26 mouse cellular contexts compared by ENCODE assay signal in the genomic region with DNA sequence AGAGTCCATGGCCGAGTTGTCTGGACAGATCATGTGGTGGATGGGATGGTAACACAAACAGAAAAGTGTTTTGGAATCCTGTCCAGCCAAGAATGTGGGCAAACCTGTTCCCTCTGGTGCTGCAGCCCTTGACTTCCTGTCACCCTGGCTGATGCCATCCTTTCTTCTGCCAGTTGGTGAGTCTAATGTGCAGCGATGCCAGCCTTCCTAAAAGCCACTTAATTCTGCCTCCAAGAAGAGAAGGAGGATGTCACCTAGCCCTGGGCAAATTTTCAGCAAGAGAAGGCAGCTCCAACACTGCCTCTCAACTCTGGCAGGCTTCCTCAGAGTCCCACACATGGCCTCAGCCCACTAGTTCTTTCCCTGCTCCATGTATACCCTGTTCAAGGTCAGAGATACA. TPM values are rescaled to one million over a fixed set of nuclear protein-coding genes. Genes with fewer than 3 reads are reported as not detected.
DNase-seq lines count a peak whose midpoint lies in the region; ATAC-seq and TF ChIP-seq lines count a peak whose summit lies in the region.
"Had no signal": no experiment of that assay in that cellular context is flagged by ENCODE, and none has a peak within 500 bp of the region (broad histone marks: within the 10 kb centered on the region; RNA-seq: fewer than 3 reads in every experiment).

No protein-coding gene starts in this region.

- no peak for DNase-seq in heart, embryonic 10.5 days (ENCODE audit: low spot score)
- peak; percentile 66 for DNase-seq in brain, adult 2 months (ENCODE audit: low read depth, low spot score)
- DNase-seq in cerebellum, adult 2 months: peak; percentile 44 to 69
- DNase-seq in cerebellum, postnatal 14 days: peak; percentile 49 to 55
- no peak for DNase-seq in spleen, postnatal 4 days (ENCODE audit: low spot score in 2 of 2)
- DNase-seq in gastrocnemius, postnatal 10 days: no peak
- DNase-seq in testis, postnatal 14 days (ENCODE audit: low spot score): no peak
- DNase-seq: adrenal gland, adult 8-10 months; adrenal gland, postnatal 36 days; forebrain, postnatal 0 days; gastrocnemius, adult 2 months; gastrocnemius, postnatal 36 days; heart, adult 11 months; heart, postnatal 14 days; kidney, adult 11 months had no signal

- TF ChIP-seq CTCF in cerebellum, adult 2 months (IDR thresholded peaks at IDR 0.05; ENCODE audit: borderline replicate concordance, insufficient read depth, low read depth, low read length): no peak

- 0 out of 2 replicates have a peak, but pooled peaks cover 11% of the 10 kb centered on the region for H3K27me3 ChIP-seq in heart, embryonic 10.5 days (ENCODE audit: insufficient read depth, poor library complexity, severe bottlenecking)
- H3K27me3 ChIP-seq in heart, embryonic 12.5 days (replicated peaks): no peaks in the 10 kb centered on the region
- H3K27me3 ChIP-seq in cerebellum, adult 2 months (ENCODE audit: control insufficient read depth, insufficient read depth, low read length): no peaks in the 10 kb centered on the region
- H3K27me3 ChIP-seq: embryonic facial prominence, embryonic 12.5 days; heart, embryonic 15.5 days; hindbrain, embryonic 13.5 days had no signal

- H3K4me2 ChIP-seq in heart, embryonic 12.5 days: no peak overlapping the region
- H3K4me2 ChIP-seq: embryonic facial prominence, embryonic 12.5 days; forebrain, embryonic 13.5 days; heart, embryonic 15.5 days; hindbrain, embryonic 13.5 days had no signal

- no peak overlapping the region for H3K9ac ChIP-seq in heart, embryonic 12.5 days
- H3K9ac ChIP-seq: embryonic facial prominence, embryonic 12.5 days; forebrain, embryonic 13.5 days; forebrain, postnatal 0 days; heart, embryonic 15.5 days; hindbrain, embryonic 13.5 days had no signal

- H3K9me3 ChIP-seq in heart, embryonic 10.5 days: no peaks in the 10 kb centered on the region
- H3K9me3 ChIP-seq in heart, embryonic 12.5 days (replicated peaks): no peaks in the 10 kb centered on the region
- H3K9me3 ChIP-seq: embryonic facial prominence, embryonic 12.5 days; forebrain, embryonic 13.5 days; heart, embryonic 15.5 days; hindbrain, embryonic 13.5 days had no signal

- no peak for TF ChIP-seq POLR2A in cerebellum, adult 2 months (IDR thresholded peaks at IDR 0.05; ENCODE audit: borderline replicate concordance, insufficient read depth, low read length)

- 0 out of 2 replicates have a peak overlapping the region, but pooled peaks have one; percentile 18 for H3K27ac ChIP-seq in heart, embryonic 10.5 days
- no peak overlapping the region for H3K27ac ChIP-seq in heart, embryonic 12.5 days (ENCODE audit: poor library complexity, severe bottlenecking)
- no peak overlapping the region; the same call in 1 of the 2 replicates for H3K27ac ChIP-seq in cerebellum, adult 2 months (ENCODE audit: insufficient read depth, low read length)
- H3K27ac ChIP-seq: embryonic facial prominence, embryonic 12.5 days; forebrain, embryonic 13.5 days; gastrocnemius, adult 2 months; heart, embryonic 15.5 days; hindbrain, embryonic 13.5 days; hindbrain, postnatal 0 days had no signal

- no peak for ATAC-seq in heart, embryonic 12.5 days (ENCODE audit: insufficient number of reproducible peaks, low FRiP score)
- ATAC-seq: forebrain, embryonic 13.5 days; forebrain, postnatal 0 days; hindbrain, postnatal 0 days had no signal

- no peak overlapping the region for H3K4me3 ChIP-seq in heart, embryonic 10.5 days
- no peak overlapping the region for H3K4me3 ChIP-seq in heart, embryonic 12.5 days
- H3K4me3 ChIP-seq in cerebellum, adult 2 months (replicated peaks; ENCODE audit: insufficient read depth, low read depth, low read length): no peak overlapping the region
- H3K4me3 ChIP-seq: embryonic facial prominence, embryonic 12.5 days; forebrain, embryonic 13.5 days; gastrocnemius, adult 2 months; heart, embryonic 15.5 days; hindbrain, embryonic 13.5 days had no signal

- WGBS in heart, embryonic 10.5 days: 72% methylated on average over 2 of the region's 2 CpGs
- 79% methylated on average over 2 of the region's 2 CpGs for WGBS in heart, embryonic 12.5 days
- WGBS in cerebellum, adult 2 months: 13% methylated on average over 2 of the region's 2 CpGs

- peaks cover 6% of the 10 kb centered on the region; the same call in 1 of the 2 replicates for H3K4me1 ChIP-seq in heart, embryonic 10.5 days
- H3K4me1 ChIP-seq in heart, embryonic 12.5 days (replicated peaks): peaks cover 12% of the 10 kb centered on the region
- H3K4me1 ChIP-seq in cerebellum, adult 2 months (ENCODE audit: control insufficient read depth, insufficient read depth, low read length): peaks cover 4% of the 10 kb centered on the region; the same call in 1 of the 2 replicates
- H3K4me1 ChIP-seq: embryonic facial prominence, embryonic 12.5 days; forebrain, embryonic 13.5 days; hindbrain, embryonic 13.5 days had no signal

- no peaks in the 10 kb centered on the region for H3K36me3 ChIP-seq in heart, embryonic 10.5 days
- H3K36me3 ChIP-seq in heart, embryonic 12.5 days: no peaks in the 10 kb centered on the region
- H3K36me3 ChIP-seq: embryonic facial prominence, embryonic 12.5 days; heart, embryonic 15.5 days; hindbrain, embryonic 13.5 days had no signal

RNA-seq across cellular contexts. Expression of gene Cited4, which starts 31.0 kb away (rescaled TPM):
- polyA plus RNA-seq in heart, embryonic 10.5 days (2016; fragmentation: Nextera tagmentation; extraction: Ambion mirVana): 47.3 and 47.5 TPM in 2 replicates
- polyA plus RNA-seq in heart, embryonic 12.5 days (2016; fragmentation: Nextera tagmentation; extraction: Ambion mirVana): 41.2 and 43.6 TPM in 2 replicates
- polyA plus RNA-seq in cerebellum, adult 2 months (2012; rRNA removed): 9.3 and 12.5 TPM in 2 replicates
- total RNA-seq in gastrocnemius, postnatal 10 days (2021): 10 to 100 TPM; 34.6 to 35.7 TPM

RNA-seq across cellular contexts. Expression of gene Gm8439, which starts 46.8 kb away (rescaled TPM):
- 0.36 and 0.41 TPM in 2 replicates for polyA plus RNA-seq in heart, embryonic 10.5 days (2016; fragmentation: Nextera tagmentation; extraction: Ambion mirVana)
- polyA plus RNA-seq in heart, embryonic 12.5 days (2016; fragmentation: Nextera tagmentation; extraction: Ambion mirVana): not detected in 2 replicates
- not detected in 2 replicates for polyA plus RNA-seq in cerebellum, adult 2 months (2012; rRNA removed)
- total RNA-seq in gastrocnemius, postnatal 10 days (2021): not detected
- total RNA-seq: adrenal gland, adult 8-10 months; adrenal gland, postnatal 36 days; ES-E14; forebrain, postnatal 0 days; gastrocnemius, adult 2 months; gastrocnemius, postnatal 36 days; heart, postnatal 14 days; hematopoietic stem cell, adult 5-6 weeks; hindbrain, postnatal 0 days had no signal
- polyA plus RNA-seq: brain, embryonic 14.5 days; cortical plate, adult 2 months; embryonic facial prominence, embryonic 12.5 days; forebrain, embryonic 13.5 days; forebrain, postnatal 0 days; heart, embryonic 15.5 days; hindbrain, embryonic 13.5 days; hindbrain, postnatal 0 days; intestine, embryonic 14.5 days had no signal

Comparison
In these comparisons a context has a peak if more than half of its experiments do, and no peak if none do; other contexts are left out.
1. DNase-seq: peak in brain, adult 2 months (single experiment), cerebellum, adult 2 months (2 of 2) and cerebellum, postnatal 14 days (2 of 2); none in heart, embryonic 10.5 days (single experiment), spleen, postnatal 4 days (0 of 2), gastrocnemius, postnatal 10 days (single experiment) and testis, postnatal 14 days (single experiment).